Mouse (Mus musculus) midbrain, embryonic 11.5 days (tissue): Measurements from ENCODE around the gene Ccl26. TPM values are rescaled to one million over a fixed set of nuclear protein-coding genes. Genes with fewer than 3 reads are reported as not detected.
"Not testable (repeated sequence)": the region's sequence is repeated elsewhere in the genome, so short reads cannot be mapped to it uniquely, and the experiment has no call there.

ENCODE experiments used
- ATAC-seq: fragments of 200-750 bp; cut with Nextera tagmentation; 2 replicates; pipeline ENCODE4 v1.8.0; 2017; ENCODE audit warnings: moderate TSS enrichment, moderate library complexity; ENCODE audit not compliant: low FRiP score
- DNase-seq: peaks from one replicate; pipeline ENCODE4 v3.0.0; 2015; ENCODE audit warnings: low spot score; ENCODE audit errors: missing footprints
- H3K27ac ChIP-seq: fragments of 300-500 bp; sonication (generic); 2 replicates; pipeline ENCODE4 v1.5.1; 2014; ENCODE audit warnings: low read depth, low read length
- H3K27me3 ChIP-seq: fragments of 300-500 bp; sonication (generic); 2 replicates; pipeline ENCODE4 v1.6.1; 2014; ENCODE audit warnings: mild to moderate bottlenecking, low read length, moderate library complexity, mixed read lengths; ENCODE audit not compliant: control insufficient read depth, insufficient read depth
- H3K36me3 ChIP-seq: fragments of 300-500 bp; sonication (generic); 2 replicates; pipeline ENCODE4 v1.6.1; 2014; ENCODE audit warnings: mild to moderate bottlenecking, low read length, moderate library complexity, mixed read lengths; ENCODE audit not compliant: control insufficient read depth, insufficient read depth
- H3K4me1 ChIP-seq: fragments of 300-500 bp; sonication (generic); 2 replicates; pipeline ENCODE4 v1.6.1; 2014; ENCODE audit warnings: low read length; ENCODE audit not compliant: control insufficient read depth, insufficient read depth
- H3K4me2 ChIP-seq: fragments of 300-500 bp; sonication (generic); 2 replicates; pipeline ENCODE4 v1.6.1; 2014; ENCODE audit warnings: mild to moderate bottlenecking, moderate library complexity
- H3K4me3 ChIP-seq: fragments of 300-500 bp; sonication (generic); 2 replicates; pipeline ENCODE4 v1.5.1; 2014; ENCODE audit warnings: low read depth, low read length
- H3K9ac ChIP-seq: fragments of 300-500 bp; sonication (generic); 2 replicates; pipeline ENCODE4 v1.6.1; 2014; ENCODE audit warnings: low read length
- H3K9me3 ChIP-seq: fragments of 300-500 bp; sonication (generic); 2 replicates; pipeline ENCODE4 v1.6.1; 2016; ENCODE audit warnings: low read length; ENCODE audit not compliant: control insufficient read depth
- WGBS: fragments of 180-500 bp; shearing (Covaris S2); extraction: QIAGEN DNeasy Blood & Tissue Kit; methylation state at CpG from one replicate; pipeline ENCODE4 v1.1.7; 2014; 5-methylcytosine and 5-hydroxymethylcytosine counted together
- polyA plus RNA-seq: library from polyadenylated mRNA; unstranded; fragments of >200 nt; fragmentation: Nextera tagmentation; extraction: Ambion mirVana; gene quantifications from 2 replicates; pipeline ENCODE4 v1.2.1, GENCODE M21; 2014

The Ccl26 gene
- not detected in 2 replicates for polyA plus RNA-seq

DNA sequence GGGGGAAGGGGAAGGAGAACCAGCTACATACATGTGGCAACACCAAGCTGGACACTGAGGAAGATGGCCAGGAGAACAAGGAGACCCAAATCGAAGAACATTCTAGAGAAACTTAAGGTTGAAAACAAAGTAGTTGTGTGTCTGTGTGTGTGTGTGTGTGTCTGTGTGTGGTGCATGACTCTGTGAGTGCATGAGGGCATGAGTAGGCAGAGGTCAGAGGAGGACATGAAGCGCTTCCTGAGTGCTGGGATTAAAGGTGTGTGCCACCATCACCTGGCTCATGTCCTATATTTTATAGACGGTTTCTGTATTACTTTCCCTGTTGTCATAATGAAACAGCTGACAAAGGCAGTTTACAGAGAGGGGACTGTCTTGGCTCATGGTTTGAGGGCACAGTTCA, at the start of gene Ccl26:
Ccl26 (minus strand) TSS at position 101 of the 400 bp plus-strand sequence.
- H3K4me3 ChIP-seq: no peak within 1 kb of the TSS
- H3K36me3 ChIP-seq: no peaks in the 10 kb centered on the region
- H3K4me2 ChIP-seq: no peak within 1 kb of the TSS
- H3K27ac ChIP-seq: no peak within 1 kb of the TSS
- DNase-seq (peak; percentile 37), ATAC-seq (no peak)
- WGBS: 89% methylated on average over 3 of the region's 3 CpGs
- no peaks in the 10 kb centered on the region for H3K9me3 ChIP-seq
- H3K9ac ChIP-seq: no peak within 1 kb of the TSS
- no peaks in the 10 kb centered on the region for H3K4me1 ChIP-seq
- H3K27me3 ChIP-seq: no peaks in the 10 kb centered on the region

- Histone ChIP-seq H3K27me3 (no peaks in the 10 kb centered on the region), H3K9ac (no peak overlapping the region), H3K36me3 (no peaks in the 10 kb centered on the region), H3K4me3 (no peak overlapping the region), H3K9me3 (0 out of 2 replicates have a peak, but pooled peaks cover 3% of the 10 kb centered on the region), H3K27ac (no peak overlapping the region), H3K4me1 (no peaks in the 10 kb centered on the region), H3K4me2 (no peak overlapping the region)
- ATAC-seq (no peak), DNase-seq (no peak)
- WGBS: 76% methylated on average over 4 of the region's 4 CpGs
Observed at GRCm38 (mm10) chr5:135609794-135610193, 46.4 kb upstream of the Ccl26 start.

- DNase-seq (no peak), ATAC-seq (no peak)
- Histone ChIP-seq H3K9ac (no peak overlapping the region), H3K27me3 (no peaks in the 10 kb centered on the region), H3K9me3 (peaks cover 8% of the 10 kb centered on the region), H3K4me3 (no peak overlapping the region), H3K4me2 (no peak overlapping the region), H3K36me3 (no peaks in the 10 kb centered on the region), H3K4me1 (no peaks in the 10 kb centered on the region), H3K27ac (no peak overlapping the region)
- WGBS: 47% methylated on average over 1 of the region's 1 CpGs
Observed at GRCm38 (mm10) chr5:135607581-135607980, 44.2 kb upstream of the Ccl26 start.

- not testable (repeated sequence) for H3K4me1 ChIP-seq, H3K4me3 ChIP-seq, H3K4me2 ChIP-seq, DNase-seq, H3K9me3 ChIP-seq, H3K27me3 ChIP-seq, H3K36me3 ChIP-seq, H3K27ac ChIP-seq, ATAC-seq, H3K9ac ChIP-seq
- no CpG with 5 or more reads among the region's 1 CpGs for WGBS
Observed at GRCm38 (mm10) chr5:135606717-135607116, 43.3 kb upstream of the Ccl26 start.

DNA sequence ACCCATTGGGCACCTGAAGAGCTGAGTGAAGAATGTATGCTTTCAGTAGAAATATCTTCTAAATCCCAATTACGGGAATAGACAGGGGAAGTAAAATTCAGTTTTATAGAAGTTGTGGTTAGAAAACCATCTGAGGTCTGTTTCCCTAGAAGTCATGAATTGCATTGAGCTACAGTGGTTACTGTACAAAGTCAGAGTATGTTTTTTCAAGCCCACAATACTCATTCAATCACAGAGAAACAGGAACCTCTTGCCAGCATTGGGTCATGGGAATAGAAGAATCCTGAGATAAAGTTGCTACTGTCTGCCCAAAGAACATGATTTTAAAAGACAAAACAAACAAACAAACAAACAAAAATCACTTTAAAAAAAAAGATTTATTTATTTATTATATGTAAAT, 41.3 kb upstream of the Ccl26 start:
- H3K4me2 ChIP-seq, H3K9me3 ChIP-seq, H3K27me3 ChIP-seq, ATAC-seq, H3K36me3 ChIP-seq, DNase-seq, H3K27ac ChIP-seq, H3K4me3 ChIP-seq, H3K4me1 ChIP-seq, H3K9ac ChIP-seq: not testable (repeated sequence)
- no CpG with 5 or more reads among the region's 1 CpGs for WGBS

DNA sequence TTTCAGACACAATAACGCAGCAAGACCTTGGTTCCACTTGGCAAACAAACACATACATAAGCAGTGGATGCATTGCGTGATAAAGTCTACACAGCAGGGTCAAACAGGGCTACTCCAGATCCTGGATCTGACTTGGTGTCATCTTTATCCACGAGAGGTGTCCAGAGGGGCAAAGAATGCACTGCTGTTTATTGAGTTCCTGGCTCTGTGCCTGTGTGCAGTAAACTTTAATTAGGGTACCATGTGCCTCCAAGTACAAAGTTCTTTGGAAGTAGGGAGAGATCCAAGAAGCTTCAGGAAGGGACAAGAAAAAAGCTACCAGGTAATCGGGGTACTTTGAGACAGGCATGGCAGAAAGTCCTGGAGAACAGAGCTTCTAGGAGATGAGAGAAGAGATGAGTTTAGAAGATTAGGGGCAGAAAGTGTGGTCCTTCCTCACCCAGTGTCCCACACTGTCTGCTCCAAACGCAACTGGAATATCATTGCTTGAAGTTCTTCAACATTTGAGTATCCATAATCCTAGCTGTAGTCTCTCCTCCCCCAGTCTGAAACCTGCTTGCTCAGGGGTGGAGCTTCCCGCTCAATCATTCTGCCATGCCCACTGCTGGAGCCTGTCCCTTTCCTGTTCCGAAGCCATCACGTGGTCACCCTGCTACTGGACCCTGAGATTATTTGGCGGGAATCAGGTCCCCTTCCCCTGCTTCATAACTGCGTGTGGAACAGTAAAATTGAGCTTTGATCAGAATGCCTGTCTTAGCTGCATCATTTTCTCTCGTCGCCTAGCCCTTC, 26.8 kb upstream of the Ccl26 start:
- ATAC-seq: no peak
- H3K4me1 ChIP-seq: no peaks in the 10 kb centered on the region
- no peak for DNase-seq
- 75% methylated on average over 12 of the region's 12 CpGs for WGBS
- H3K9me3 ChIP-seq: peaks cover 3% of the 10 kb centered on the region; the same call in 1 of the 2 replicates
- no peaks in the 10 kb centered on the region for H3K36me3 ChIP-seq
- no peak overlapping the region for H3K4me3 ChIP-seq
- no peaks in the 10 kb centered on the region for H3K27me3 ChIP-seq
- H3K27ac ChIP-seq: no peak overlapping the region
- no peak overlapping the region for H3K4me2 ChIP-seq
- H3K9ac ChIP-seq: no peak overlapping the region

GRCm38 (mm10) chr5:135587764-135588163, 24.4 kb upstream of the Ccl26 start:
- Histone ChIP-seq H3K27me3 (no peaks in the 10 kb centered on the region), H3K36me3 (no peaks in the 10 kb centered on the region), H3K27ac (no peak overlapping the region), H3K4me3 (no peak overlapping the region), H3K9me3 (peaks cover 3% of the 10 kb centered on the region; the same call in 1 of the 2 replicates), H3K4me2 (no peak overlapping the region), H3K4me1 (no peaks in the 10 kb centered on the region), H3K9ac (no peak overlapping the region)
- DNase-seq (no peak), ATAC-seq (no peak)
- WGBS: 87% methylated on average over 4 of the region's 4 CpGs

GRCm38 (mm10) chr5:135585691-135586090, 22.3 kb upstream of the Ccl26 start:
- H3K27me3 ChIP-seq: no peaks in the 10 kb centered on the region
- H3K36me3 ChIP-seq: no peaks in the 10 kb centered on the region
- H3K9me3 ChIP-seq: no peaks in the 10 kb centered on the region; the same call in 1 of the 2 replicates
- H3K27ac ChIP-seq: no peak overlapping the region
- H3K9ac ChIP-seq: no peak overlapping the region
- H3K4me2 ChIP-seq: no peak overlapping the region
- 88% methylated on average over 8 of the region's 8 CpGs for WGBS
- H3K4me3 ChIP-seq: no peak overlapping the region
- DNase-seq (no peak), ATAC-seq (no peak)
- H3K4me1 ChIP-seq: no peaks in the 10 kb centered on the region

DNA sequence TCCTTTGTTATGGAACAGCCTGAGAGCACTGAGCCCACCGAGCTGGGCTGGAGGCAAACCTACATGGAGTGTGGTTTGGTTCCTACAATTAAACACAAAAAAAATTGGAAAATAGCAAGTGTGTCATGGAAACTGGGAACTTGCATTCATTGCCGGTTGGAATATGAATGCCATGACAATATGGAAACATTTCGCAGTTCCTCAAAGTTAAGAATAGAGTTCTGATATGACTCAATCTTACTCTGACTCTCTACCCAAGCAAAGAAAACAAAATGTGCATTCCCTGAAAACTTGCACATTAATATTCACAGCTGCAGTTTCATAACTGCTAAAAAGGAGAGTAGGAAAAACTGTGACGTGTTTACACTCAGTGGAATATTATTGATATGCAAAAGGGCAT, 19.0 kb upstream of the Ccl26 start:
- Histone ChIP-seq H3K36me3 (no peaks in the 10 kb centered on the region), H3K4me2 (no peak overlapping the region), H3K4me3 (no peak overlapping the region), H3K4me1 (no peaks in the 10 kb centered on the region), H3K9ac (no peak overlapping the region), H3K9me3 (no peaks in the 10 kb centered on the region; the same call in 1 of the 2 replicates), H3K27ac (no peak overlapping the region), H3K27me3 (no peaks in the 10 kb centered on the region)
- DNase-seq (no peak), ATAC-seq (no peak)
- 87% methylated on average over 4 of the region's 4 CpGs for WGBS
